Mouse (Mus musculus) CH12.LX (cell line): ENCODE measurements around the gene Crocc. TPM values are rescaled to one million over a fixed set of nuclear protein-coding genes. Genes with fewer than 3 reads are reported as not detected.

Experiments used
- DNase-seq: peaks from one replicate; pipeline ENCODE4 v3.0.0-alpha.2; 2013; ENCODE audit errors: extremely low read depth
- H3K27ac ChIP-seq: 2 replicates; pipeline ENCODE4 v1.5.1; 2012; ENCODE audit warnings: low read depth, mild to moderate bottlenecking, control low read depth, moderate library complexity; ENCODE audit not compliant: insufficient read depth
- H3K27me3 ChIP-seq: replicated peaks from 2 replicates; pipeline ENCODE3; 2012; ENCODE audit warnings: inconsistent platforms
- H3K36me3 ChIP-seq, 2 experiments: replicated peaks in 1 of 2; 2 replicates each; pipeline versions ENCODE3 to v1.6.1; 2012; ENCODE audit warnings: inconsistent platforms in 1 of 2, low read length in 1 of 2, mild to moderate bottlenecking in 1 of 2, mixed read lengths in 1 of 2, moderate library complexity in 1 of 2; ENCODE audit not compliant: control insufficient read depth in 1 of 2, insufficient read depth in 1 of 2
- H3K4me1 ChIP-seq, 2 experiments: 2 replicates each; pipeline ENCODE4 v1.6.1; 2012; ENCODE audit warnings: inconsistent platforms in 1 of 2, moderate library complexity in 1 of 2; ENCODE audit not compliant: insufficient read depth in 2 of 2, control insufficient read depth in 1 of 2
- H3K4me2 ChIP-seq: 2 replicates; pipeline ENCODE4 v1.6.1; 2012; ENCODE audit warnings: low read depth, mild to moderate bottlenecking, control low read depth; ENCODE audit not compliant: poor library complexity, insufficient read depth, severe bottlenecking
- H3K4me3 ChIP-seq, 3 experiments: fragments of 150-350 bp in 1 of 3; sonication (generic) in 1 of 3; replicated peaks in 1 of 3; 2 replicates each; pipeline versions ENCODE3 to v1.5.1; 2011 to 2012; ENCODE audit warnings: low read depth in 2 of 3, low read length in 2 of 3, mild to moderate bottlenecking in 2 of 3, moderate library complexity in 2 of 3, control low read depth in 1 of 3, improper control_type of control experiment in 1 of 3, inconsistent platforms in 1 of 3, mixed read lengths in 1 of 3; ENCODE audit not compliant: poor library complexity in 1 of 3
- H3K79me2 ChIP-seq: replicated peaks from 2 replicates; pipeline ENCODE4 v1.6.1; 2012; ENCODE audit warnings: mild to moderate bottlenecking, moderate library complexity; ENCODE audit not compliant: control insufficient read depth, poor library complexity, insufficient read depth, severe bottlenecking; ENCODE audit errors: extremely low read depth
- H3K9ac ChIP-seq: 2 replicates; pipeline ENCODE4 v1.6.1; 2012; ENCODE audit warnings: low read depth, mild to moderate bottlenecking, control low read depth, moderate library complexity; ENCODE audit not compliant: insufficient read depth
- H3K9me3 ChIP-seq: replicated peaks from 2 replicates; pipeline ENCODE3; 2012; ENCODE audit warnings: low read length, inconsistent platforms, mixed read lengths
- BHLHE40 ChIP-seq: IDR thresholded peaks from 2 replicates; pipeline ENCODE4 v1.6.1; 2011; ENCODE audit warnings: mild to moderate bottlenecking, low read depth, low read length, improper control_type of control experiment
- E2F4 ChIP-seq: IDR thresholded peaks from 2 replicates; pipeline ENCODE4 v1.6.1; 2011; ENCODE audit warnings: low read depth, low read length, improper control_type of control experiment; ENCODE audit not compliant: insufficient replicate concordance
- ELF1 ChIP-seq: IDR thresholded peaks from 2 replicates; pipeline ENCODE4 v1.6.1; 2014; ENCODE audit warnings: low read depth, mild to moderate bottlenecking, inconsistent platforms, low read length, improper control_type of control experiment
- ETS1 ChIP-seq: conservative IDR thresholded peaks from 2 replicates; pipeline ENCODE4 v1.6.1; 2012; ENCODE audit warnings: low read depth, mild to moderate bottlenecking, inconsistent platforms, low read length, improper control_type of control experiment, moderate library complexity
- IRF4 ChIP-seq: IDR thresholded peaks from 2 replicates; pipeline ENCODE4 v1.6.1; 2014; ENCODE audit warnings: low read depth, mild to moderate bottlenecking, inconsistent platforms, low read length, improper control_type of control experiment
- JUND ChIP-seq: conservative IDR thresholded peaks from 2 replicates; pipeline ENCODE4 v1.6.1; 2011; ENCODE audit warnings: low read depth, low read length, improper control_type of control experiment
- KAT2A ChIP-seq: IDR thresholded peaks from 2 replicates; pipeline ENCODE4 v1.6.1; 2012; ENCODE audit warnings: low read length, improper control_type of control experiment, inconsistent platforms; ENCODE audit not compliant: insufficient replicate concordance
- MAFK ChIP-seq: IDR thresholded peaks from 2 replicates; pipeline ENCODE4 v1.6.1; 2011; ENCODE audit warnings: low read length, improper control_type of control experiment; ENCODE audit not compliant: insufficient replicate concordance
- MAX ChIP-seq: IDR thresholded peaks from 2 replicates; pipeline ENCODE4 v1.6.1; 2011; ENCODE audit warnings: low read length, improper control_type of control experiment
- NELFE ChIP-seq: IDR thresholded peaks from 2 replicates; pipeline ENCODE4 v1.6.1; 2011; ENCODE audit warnings: low read depth, low read length, improper control_type of control experiment
- NRF1 ChIP-seq: IDR thresholded peaks from 2 replicates; pipeline ENCODE4 v1.6.1; 2014; ENCODE audit warnings: low read depth, mild to moderate bottlenecking, inconsistent platforms, low read length, improper control_type of control experiment, moderate library complexity
- PAX5 ChIP-seq: IDR thresholded peaks from 2 replicates; pipeline ENCODE4 v1.6.1; 2012; ENCODE audit warnings: low read length, inconsistent platforms, mixed read lengths
- POLR2A ChIP-seq: IDR thresholded peaks from 2 replicates; pipeline ENCODE4 v1.6.1; 2011; ENCODE audit warnings: low read depth, mild to moderate bottlenecking, improper control_type of control experiment, low read length
- POLR2AphosphoS2 ChIP-seq: IDR thresholded peaks from 2 replicates; pipeline ENCODE4 v1.6.1; 2011; ENCODE audit warnings: low read depth, low read length, improper control_type of control experiment
- RAD21 ChIP-seq: IDR thresholded peaks from 2 replicates; pipeline ENCODE4 v1.6.1; 2011; ENCODE audit warnings: low read depth, mild to moderate bottlenecking, low read length, improper control_type of control experiment, moderate library complexity
- SIN3A ChIP-seq: IDR thresholded peaks from 2 replicates; pipeline ENCODE4 v1.6.1; 2012; ENCODE audit warnings: low read length, improper control_type of control experiment, inconsistent platforms
- SMC3 ChIP-seq: IDR thresholded peaks from 2 replicates; pipeline ENCODE4 v1.6.1; 2011; ENCODE audit warnings: low read depth, low read length, improper control_type of control experiment
- TCF12 ChIP-seq: IDR thresholded peaks from 2 replicates; pipeline ENCODE4 v1.6.1; 2014; ENCODE audit warnings: low read depth, mild to moderate bottlenecking, inconsistent platforms, low read length, improper control_type of control experiment
- USF2 ChIP-seq: conservative IDR thresholded peaks from 2 replicates; pipeline ENCODE4 v1.6.1; 2011; ENCODE audit warnings: low read depth, low read length, improper control_type of control experiment
- ZMIZ1 ChIP-seq: IDR thresholded peaks from 2 replicates; pipeline ENCODE4 v1.6.1; 2012; ENCODE audit warnings: low read depth, mild to moderate bottlenecking, inconsistent platforms, low read length, improper control_type of control experiment
- ZNF384 ChIP-seq: IDR thresholded peaks from 2 replicates; pipeline ENCODE4 v1.6.1; 2012; ENCODE audit warnings: low read depth, low read length, improper control_type of control experiment, inconsistent platforms
- dilution Hi-C: fragments of 300-500 bp; cut with MboI; formaldehyde crosslinking; loops from 2 replicates; pipeline ENCODE4 v1.14.3; 2020; ENCODE audit warnings: low sequenced_read_pairs; ENCODE audit not compliant: extremely low pct_unique_long_range_greater_than_20kb, extremely low pct_ligation_motif_present
- in situ Hi-C: fragments of 300-500 bp; cut with MboI; formaldehyde crosslinking; loops from 3 replicates; pipeline ENCODE4 v1.14.3; 2019; ENCODE audit warnings: low sequenced_read_pairs, low pct_ligation_motif_present, low pct_unique_long_range_greater_than_20kb, mixed read lengths
- polyA plus RNA-seq: library from polyadenylated mRNA; unstranded; fragments of >175 nt; gene quantifications from 2 replicates; pipeline ENCODE4 v1.2.1, GENCODE M21; 2012; ENCODE audit warnings: low read depth; ENCODE audit not compliant: insufficient read length
- total RNA-seq, 2 experiments: library from RNA; depleted of rRNA; stranded (reverse); fragments of 300-350 nt in 1 of 2; fragments of >200 nt in 1 of 2; gene quantifications; 2 replicates each; pipeline ENCODE4 v1.2.3; 2012 to 2014

Crocc gene
- total and polyA plus RNA-seq, 3 experiments, result 3.5 to 8.3 (median 4.8) TPM

- no peaks in the 10 kb centered on the region for H3K79me2 ChIP-seq
- H3K4me3 ChIP-seq, result no peak overlapping the region
- H3K9ac ChIP-seq, result no peak overlapping the region
- TF ChIP-seq IRF4 (no peak), NRF1 (no peak), MAX (no peak), ETS1 (no peak), SIN3A (no peak), USF2 (no peak), NELFE (no peak), KAT2A (no peak)
- no peak overlapping the region for H3K4me2 ChIP-seq
- in situ Hi-C loops (no loop called here), dilution Hi-C loops (no loop called here)
- no peaks in the 10 kb centered on the region for H3K27me3 ChIP-seq
- H3K27ac ChIP-seq, result no peak overlapping the region
- H3K36me3 ChIP-seq, result peaks cover 3 to 64% of the 10 kb centered on the region in 2 experiments
- H3K9me3 ChIP-seq, result no peaks in the 10 kb centered on the region
- no peaks in the 10 kb centered on the region for H3K4me1 ChIP-seq
- DNase-seq, result no peak
Observed at GRCm38 (mm10) chr4:141041117-141041516, 19.2 kb downstream of the Crocc start.

GRCm38 (mm10) chr4:141033606-141034549 is 26.5 kb downstream of the Crocc start:
- H3K36me3 ChIP-seq, result peaks cover 6 to 82% of the 10 kb centered on the region in 2 experiments
- H3K9ac ChIP-seq, result no peak overlapping the region
- H3K4me1 ChIP-seq, result no peaks in the 10 kb centered on the region

More at GRCm38 (mm10) chr4:141033606-141034549, 26.5 kb downstream of the Crocc start:
- in situ Hi-C loops (no loop called here), dilution Hi-C loops (no loop called here)
- no peak overlapping the region for H3K4me3 ChIP-seq
- no peak overlapping the region for H3K27ac ChIP-seq
- no peak for DNase-seq
- H3K9me3 ChIP-seq, result no peaks in the 10 kb centered on the region
- no peak overlapping the region for H3K4me2 ChIP-seq
- no peaks in the 10 kb centered on the region for H3K27me3 ChIP-seq
- TF ChIP-seq BHLHE40 (no peak), POLR2AphosphoS2 (no peak), KAT2A (no peak), MAFK (no peak), ZMIZ1 (no peak), IRF4 (no peak), JUND (no peak), PAX5 (no peak), TCF12 (no peak), POLR2A (no peak), SIN3A (no peak), E2F4 (no peak), ZNF384 (no peak), USF2 (no peak), SMC3 (no peak), ELF1 (no peak), RAD21 (no peak)
- no peaks in the 10 kb centered on the region for H3K79me2 ChIP-seq
